Mouse (Mus musculus): ENCODE data around the gene Zfp938. TPM values are rescaled to one million over a fixed set of nuclear protein-coding genes. Genes with fewer than 3 reads are reported as not detected.

Gene Zfp938
- 2.2 TPM for polyA plus RNA-seq (2012; fragmentation: generic; extraction: Trizol)
- long read RNA-seq, experiment 1, partial matches to known transcripts: 7 of 10 reads
- long read RNA-seq, experiment 1, other reads (novel, unspliced or antisense): 0 of 10 reads
- long read RNA-seq, experiment 2, transcript Zfp938-201 (4 exons, 2,035 nt): major isoform, 18 of 26 reads
- long read RNA-seq, experiment 2, partial matches to known transcripts: 0 of 26 reads
- long read RNA-seq, experiment 2, other reads (novel, unspliced or antisense): 5 of 26 reads

DNA sequence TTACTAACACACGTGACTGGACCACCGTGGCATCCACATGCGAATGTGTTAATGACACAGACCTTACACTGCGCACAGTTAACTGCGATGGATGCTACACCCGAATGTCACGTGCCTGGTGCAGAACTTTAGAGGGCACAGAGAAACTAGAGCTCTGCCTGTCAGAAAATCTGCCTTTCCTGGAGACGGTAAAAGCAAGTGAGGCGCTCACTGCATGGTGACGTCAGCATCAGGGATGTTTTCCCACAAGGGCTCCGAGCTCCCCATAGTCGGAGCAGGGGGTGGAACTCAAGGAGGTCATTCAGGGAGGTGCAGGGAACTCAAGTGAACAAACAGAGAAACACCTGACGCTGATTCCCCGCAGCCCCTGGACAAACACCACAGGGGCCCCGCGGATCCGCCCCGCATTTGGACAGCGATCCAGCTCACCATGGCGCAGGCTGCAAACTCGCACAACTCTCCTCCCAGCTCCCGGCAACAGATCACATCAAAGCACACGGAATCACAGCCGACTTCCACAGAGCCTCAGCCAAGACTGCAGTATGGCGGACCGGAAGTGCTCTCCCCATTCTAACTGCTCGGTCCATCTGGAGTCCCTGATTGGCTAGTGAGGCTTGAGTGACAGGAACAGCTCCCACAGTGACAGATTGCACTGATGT is at the start of gene Zfp938:
Gene Zfp938, minus strand, starts transcription at position 539 of the 659 bp plus-strand sequence.
- Histone ChIP-seq H3K79me3 (ENCODE audit: low read depth) (peaks cover 12% of the 10 kb centered on the region), H3K36me3 (ENCODE audit: control insufficient read depth, insufficient read depth) (no peaks in the 10 kb centered on the region)

DNA sequence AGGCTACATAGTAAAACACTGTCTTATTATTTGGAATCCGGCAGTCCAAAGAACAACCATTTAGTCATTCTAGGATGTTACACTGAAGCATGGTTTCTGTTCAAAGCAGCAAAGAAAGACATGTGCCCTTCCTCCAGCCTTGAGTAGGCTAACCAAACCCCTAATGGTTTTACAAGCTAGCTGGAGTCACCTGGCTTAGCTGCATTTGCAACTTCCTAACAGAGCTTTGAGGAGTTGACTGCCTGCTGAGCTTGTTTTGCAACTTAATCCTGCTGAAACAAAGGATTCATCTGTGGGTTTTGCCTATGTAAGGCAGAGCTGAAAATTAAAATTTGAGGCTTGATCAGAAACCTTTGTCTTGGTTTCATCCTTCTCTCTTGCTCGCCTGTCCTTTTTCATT is 16.3 kb upstream of the Zfp938 start:
- TF ChIP-seq MAX (IDR thresholded peaks at IDR 0.05) (no peak), CTCF (IDR thresholded peaks at IDR 0.05; ENCODE audit: control insufficient read depth, insufficient read depth, insufficient read length) (no peak), USF1 (IDR thresholded peaks at IDR 0.05; ENCODE audit: low read depth) (no peak), MYOD1 (IDR thresholded peaks at IDR 0.05; ENCODE audit: control insufficient read depth, insufficient read length, low read depth) (no peak), MYOG (IDR thresholded peaks at IDR 0.05; ENCODE audit: control insufficient read depth, extremely low read depth, insufficient read length) (no peak), CEBPB (IDR thresholded peaks at IDR 0.05; ENCODE audit: low read depth) (no peak), FOSL1 (IDR thresholded peaks at IDR 0.05; ENCODE audit: insufficient read depth, low read length, poor library complexity, severe bottlenecking) (no peak)
- Histone ChIP-seq H3K79me2 (ENCODE audit: control insufficient read depth, insufficient read depth) (no peaks in the 10 kb centered on the region), H3K4me3 (ENCODE audit: insufficient read depth, poor library complexity, severe bottlenecking) (no peak overlapping the region), H3K79me3 (ENCODE audit: low read depth) (no peaks in the 10 kb centered on the region), H3K36me3 (ENCODE audit: control insufficient read depth, insufficient read depth) (no peaks in the 10 kb centered on the region), H3K27me3 (ENCODE audit: control insufficient read depth, insufficient read depth, insufficient read length) (no peaks in the 10 kb centered on the region), H3ac (ENCODE audit: control insufficient read depth, insufficient read length, low read depth) (no peak overlapping the region)

More for the DNA sequence above, at the start of gene Zfp938:
- Histone ChIP-seq H3K4me3 (ENCODE audit: insufficient read depth, poor library complexity, severe bottlenecking) (peak within 1 kb of the TSS; percentile 72), H3ac (ENCODE audit: control insufficient read depth, insufficient read length, low read depth) (peak within 1 kb of the TSS; percentile 69), H3K27me3 (ENCODE audit: control insufficient read depth, insufficient read depth, insufficient read length) (no peaks in the 10 kb centered on the region), H3K79me2 (ENCODE audit: control insufficient read depth, insufficient read depth) (peaks cover 47% of the 10 kb centered on the region)
- TF ChIP-seq MYOD1 (IDR thresholded peaks at IDR 0.05; ENCODE audit: control insufficient read depth, insufficient read length, low read depth) (peak; percentile 60), CTCF (IDR thresholded peaks at IDR 0.05; ENCODE audit: control insufficient read depth, insufficient read depth, insufficient read length) (no peak), CEBPB (IDR thresholded peaks at IDR 0.05; ENCODE audit: low read depth) (no peak), USF1 (IDR thresholded peaks at IDR 0.05; ENCODE audit: low read depth) (peak; percentile 75), MAX (IDR thresholded peaks at IDR 0.05) (peak; percentile 9), MYOG (IDR thresholded peaks at IDR 0.05; ENCODE audit: control insufficient read depth, extremely low read depth, insufficient read length) (no peak)

DNA sequence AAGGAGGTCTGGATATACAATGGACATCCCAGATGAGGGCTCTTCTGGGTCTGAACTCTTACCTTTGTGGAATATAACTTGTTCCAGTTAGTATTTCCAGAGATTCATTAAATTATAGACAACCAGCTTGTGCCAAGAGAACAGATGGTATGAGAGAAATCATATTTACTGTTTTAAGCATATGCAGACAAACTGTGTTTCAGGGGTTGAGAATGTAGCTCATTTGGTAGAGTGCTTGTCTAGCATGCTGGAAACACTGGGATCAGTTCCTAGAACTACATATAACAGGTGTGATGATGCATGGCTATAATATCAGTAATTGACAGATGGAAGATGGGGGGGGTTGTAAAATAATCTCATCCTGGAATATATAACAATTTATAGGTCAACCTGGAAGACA is 3.9 kb upstream of the Zfp938 start:
- peaks cover 9% of the 10 kb centered on the region for H3K79me2 ChIP-seq (ENCODE audit: control insufficient read depth, insufficient read depth)
- no peaks in the 10 kb centered on the region for H3K36me3 ChIP-seq (ENCODE audit: control insufficient read depth, insufficient read depth)
- no peak overlapping the region for H3K4me3 ChIP-seq (ENCODE audit: insufficient read depth, poor library complexity, severe bottlenecking)
- H3K27me3 ChIP-seq (ENCODE audit: control insufficient read depth, insufficient read depth, insufficient read length): no peaks in the 10 kb centered on the region
- no peak overlapping the region for H3ac ChIP-seq (ENCODE audit: control insufficient read depth, insufficient read length, low read depth)
- peaks cover 4% of the 10 kb centered on the region for H3K79me3 ChIP-seq (ENCODE audit: low read depth)
- TF ChIP-seq CEBPB (IDR thresholded peaks at IDR 0.05; ENCODE audit: low read depth) (no peak), USF1 (IDR thresholded peaks at IDR 0.05; ENCODE audit: low read depth) (no peak), MYOD1 (IDR thresholded peaks at IDR 0.05; ENCODE audit: control insufficient read depth, insufficient read length, low read depth) (no peak), FOSL1 (IDR thresholded peaks at IDR 0.05; ENCODE audit: insufficient read depth, low read length, poor library complexity, severe bottlenecking) (no peak)

DNA sequence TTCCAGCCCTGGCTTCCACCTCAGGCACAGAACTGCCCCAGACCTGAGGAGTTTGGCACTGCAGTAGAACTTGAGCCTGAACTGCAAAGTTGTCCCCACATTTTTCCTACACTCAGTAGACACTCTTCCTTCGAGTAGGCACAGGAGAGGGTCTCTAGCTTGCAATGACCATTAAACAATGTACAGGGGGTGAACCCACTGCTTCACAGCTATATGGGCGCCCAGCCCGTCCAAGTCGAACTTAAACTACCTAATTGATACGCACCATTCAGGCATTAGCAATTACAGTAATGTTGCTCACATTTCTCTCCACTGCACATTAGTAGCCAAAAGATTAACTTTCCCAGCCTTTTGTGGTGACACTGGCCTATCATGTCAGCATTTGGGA is 315 bp upstream of the Zfp938 start:
- Histone ChIP-seq H3K79me3 (ENCODE audit: low read depth) (peaks cover 12% of the 10 kb centered on the region), H3K27me3 (ENCODE audit: control insufficient read depth, insufficient read depth, insufficient read length) (no peaks in the 10 kb centered on the region), H3ac (ENCODE audit: control insufficient read depth, insufficient read length, low read depth) (no peak overlapping the region), H3K36me3 (ENCODE audit: control insufficient read depth, insufficient read depth) (no peaks in the 10 kb centered on the region), H3K4me3 (ENCODE audit: insufficient read depth, poor library complexity, severe bottlenecking) (peak overlapping the region; percentile 72), H3K79me2 (ENCODE audit: control insufficient read depth, insufficient read depth) (peaks cover 44% of the 10 kb centered on the region)
- TF ChIP-seq USF1 (IDR thresholded peaks at IDR 0.05; ENCODE audit: low read depth) (no peak), MYOD1 (IDR thresholded peaks at IDR 0.05; ENCODE audit: control insufficient read depth, insufficient read length, low read depth) (no peak), FOSL1 (IDR thresholded peaks at IDR 0.05; ENCODE audit: insufficient read depth, low read length, poor library complexity, severe bottlenecking) (no peak), CEBPB (IDR thresholded peaks at IDR 0.05; ENCODE audit: low read depth) (no peak), CTCF (IDR thresholded peaks at IDR 0.05; ENCODE audit: control insufficient read depth, insufficient read depth, insufficient read length) (no peak), MYOG (IDR thresholded peaks at IDR 0.05; ENCODE audit: control insufficient read depth, extremely low read depth, insufficient read length) (no peak), MAX (IDR thresholded peaks at IDR 0.05) (no peak)

DNA sequence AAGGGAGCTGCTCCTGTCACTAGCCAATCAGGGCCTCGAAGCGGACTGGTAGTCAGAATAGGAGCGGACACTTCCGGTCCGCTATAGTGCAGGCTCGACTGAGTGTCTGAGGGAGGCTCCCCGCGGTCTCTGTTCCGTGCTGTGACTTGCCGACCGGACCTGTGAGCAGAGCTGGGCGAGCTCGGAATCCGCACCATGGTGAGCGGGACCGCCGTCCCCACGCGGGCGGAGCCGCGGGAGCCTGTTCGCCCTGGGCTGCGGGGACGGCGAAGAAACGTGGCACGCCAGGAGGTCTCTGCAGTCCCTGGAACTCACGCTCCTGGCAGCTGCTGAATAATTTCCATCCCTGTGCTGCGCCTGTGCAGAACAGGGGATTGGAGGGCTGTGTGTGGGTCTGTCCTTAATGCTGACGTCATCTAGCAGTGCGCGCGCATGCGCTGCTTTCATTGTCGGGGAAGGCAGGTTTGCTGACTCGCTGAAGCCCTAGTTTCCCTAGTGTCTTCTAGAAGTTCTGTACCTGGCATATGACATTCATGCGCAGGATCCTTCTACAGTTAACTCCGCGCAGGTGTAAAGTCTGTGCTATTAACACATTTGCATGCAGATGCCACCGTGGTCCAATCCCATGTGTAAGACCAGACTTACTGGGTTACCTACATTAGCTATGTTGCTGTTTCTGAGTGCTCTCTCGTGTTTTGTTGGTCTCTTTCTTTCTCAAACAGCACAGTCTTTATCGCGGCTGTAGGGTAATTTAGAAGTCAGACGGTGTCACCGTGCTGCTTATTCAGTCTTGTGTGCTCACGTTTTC is 62.6 kb downstream of the Zfp938 start:
- H3K36me3 ChIP-seq (ENCODE audit: control insufficient read depth, insufficient read depth): no peaks in the 10 kb centered on the region
- no peaks in the 10 kb centered on the region for H3K79me2 ChIP-seq (ENCODE audit: control insufficient read depth, insufficient read depth)
- TF ChIP-seq FOSL1 (IDR thresholded peaks at IDR 0.05; ENCODE audit: insufficient read depth, low read length, poor library complexity, severe bottlenecking): no peak
- TF ChIP-seq MYOD1 (IDR thresholded peaks at IDR 0.05; ENCODE audit: control insufficient read depth, insufficient read length, low read depth): peak; percentile 24
- peak; percentile 45 for TF ChIP-seq MAX (IDR thresholded peaks at IDR 0.05)
- H3K4me3 ChIP-seq (ENCODE audit: insufficient read depth, poor library complexity, severe bottlenecking): peak overlapping the region; percentile 31
- H3K27me3 ChIP-seq (ENCODE audit: control insufficient read depth, insufficient read depth, insufficient read length): no peaks in the 10 kb centered on the region
- no peaks in the 10 kb centered on the region for H3K79me3 ChIP-seq (ENCODE audit: low read depth)
- H3ac ChIP-seq (ENCODE audit: control insufficient read depth, insufficient read length, low read depth): peak overlapping the region; percentile 87

Other genes starting within 250 kb of the Zfp938 start
- gene Zfp873, start 193.2 kb downstream of the Zfp938 start, polyA plus RNA-seq (2012; fragmentation: generic; extraction: Trizol): 1.0 TPM
- 0.75 TPM for gene BC024063, start 157.9 kb downstream of the Zfp938 start, polyA plus RNA-seq (2012; fragmentation: generic; extraction: Trizol)
- 0.55 TPM for gene AU041133, start 113.3 kb downstream of the Zfp938 start, polyA plus RNA-seq (2012; fragmentation: generic; extraction: Trizol)
- not detected for gene 4932415D10Rik, start 75.3 kb upstream of the Zfp938 start, polyA plus RNA-seq (2012; fragmentation: generic; extraction: Trizol)
- gene Gm4924, start 113.0 kb upstream of the Zfp938 start, polyA plus RNA-seq (2012; fragmentation: generic; extraction: Trizol): 1.8 TPM

All from C2C12 (cell line).